Mouse (Mus musculus) heart, adult 2 months (tissue): ENCODE results near the gene Ephb1. TPM values are rescaled to one million over a fixed set of nuclear protein-coding genes. Genes with fewer than 3 reads are reported as not detected.

Experiments
- DNase-seq, 2 experiments: peaks; one replicate each; pipeline ENCODE4 v3.0.0; 2021
- H3K27ac ChIP-seq: fragments of 200-600 bp; 2 replicates; pipeline ENCODE4 v1.8.1; 2022
- H3K27me3 ChIP-seq: fragments of 200-500 bp; 2 replicates; pipeline ENCODE4 v1.6.1; 2012; ENCODE audit warnings: mild to moderate bottlenecking, low read length, inconsistent platforms, mixed read lengths; ENCODE audit not compliant: control insufficient read depth, insufficient read depth
- H3K36me3 ChIP-seq: fragments of 200-500 bp; 2 replicates; pipeline ENCODE4 v1.6.1; 2012; ENCODE audit warnings: low read length, inconsistent platforms; ENCODE audit not compliant: control insufficient read depth, insufficient read depth
- H3K4me1 ChIP-seq: fragments of 200-500 bp; 2 replicates; pipeline ENCODE4 v1.6.1; 2011; ENCODE audit warnings: low read length; ENCODE audit not compliant: control insufficient read depth, insufficient read depth
- H3K4me3 ChIP-seq: fragments of 200-600 bp; 2 replicates; pipeline ENCODE4 v1.8.1; 2022
- H3K79me2 ChIP-seq: fragments of 200-500 bp; replicated peaks from 2 replicates; pipeline ENCODE4 v1.6.1; 2012; ENCODE audit warnings: mild to moderate bottlenecking, inconsistent platforms, low read length, moderate library complexity, mixed read lengths; ENCODE audit not compliant: control insufficient read depth, insufficient read depth
- H3K9ac ChIP-seq: fragments of 200-500 bp; 2 replicates; pipeline ENCODE4 v1.6.1; 2012; ENCODE audit warnings: low read depth, mild to moderate bottlenecking, control low read depth, inconsistent platforms, low read length, mixed read lengths
- CTCF ChIP-seq: fragments of 200-600 bp; IDR thresholded peaks from 2 replicates; pipeline ENCODE4 v1.8.1; 2022; ENCODE audit warnings: antibody characterized with exemption, mild to moderate bottlenecking, moderate library complexity
- EP300 ChIP-seq: fragments of 200-500 bp; IDR thresholded peaks from 2 replicates; pipeline ENCODE4 v1.6.1; 2011; ENCODE audit warnings: low read depth, low read length, control low read depth; ENCODE audit not compliant: insufficient read depth
- POLR2A ChIP-seq: fragments of 200-500 bp; IDR thresholded peaks from 2 replicates; pipeline ENCODE4 v1.6.1; 2011; ENCODE audit warnings: mild to moderate bottlenecking, low read depth, low read length, control low read depth; ENCODE audit not compliant: insufficient read depth
- WGBS: fragments of 180-500 bp; shearing (Covaris S2); methylation state at CpG from one replicate; pipeline ENCODE4 v1.1.7; 2018; 5-methylcytosine and 5-hydroxymethylcytosine counted together
- intact Hi-C: fragments of 180-260 bp; cut with DNase I; formaldehyde crosslinking; loops from one replicate; pipeline ENCODE4 v1.15.1; 2025
- polyA plus RNA-seq: library from polyadenylated mRNA; depleted of rRNA; stranded (reverse); fragments of >200 nt; gene quantifications from 2 replicates; pipeline ENCODE4 v1.2.3, GENCODE M21; 2012
- total RNA-seq, 2 experiments: library from RNA; stranded (reverse); gene quantifications; 2 replicates each; pipeline ENCODE4 v1.2.3; 2021

Gene Ephb1
- total and polyA plus RNA-seq, 3 experiments, result 3.1 to 23.3 (median 21.2) TPM

DNA sequence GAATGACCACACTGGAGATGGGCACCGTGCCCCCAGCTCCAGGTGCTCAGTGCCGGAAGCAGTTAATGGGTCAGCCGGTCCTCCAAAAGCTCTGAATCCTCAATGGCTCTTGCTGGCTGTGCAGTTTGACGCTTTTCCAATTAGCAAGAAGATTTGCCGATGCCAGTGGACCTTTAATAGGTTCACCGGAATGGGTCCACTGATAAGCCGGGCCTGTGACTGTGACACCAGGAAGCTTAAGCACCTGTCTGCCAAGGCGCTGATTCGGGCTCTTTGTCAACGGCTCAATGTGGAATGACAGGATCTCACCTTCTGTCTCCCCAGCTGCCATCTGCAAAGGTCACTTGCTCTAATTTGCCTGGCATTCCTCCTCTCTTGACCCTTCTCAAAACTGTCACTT is 239.2 kb downstream of the Ephb1 start:
- H3K36me3 ChIP-seq, result no peaks in the 10 kb centered on the region
- peak in 1 of 2 experiments; percentile 5 for DNase-seq
- no peak overlapping the region for H3K9ac ChIP-seq
- H3K4me1 ChIP-seq, result no peaks in the 10 kb centered on the region
- no peak overlapping the region for H3K4me3 ChIP-seq
- TF ChIP-seq POLR2A, result no peak
- TF ChIP-seq CTCF, result no peak
- no peak for TF ChIP-seq EP300
- intact Hi-C loops, result no loop called here
- H3K79me2 ChIP-seq, result no peaks in the 10 kb centered on the region
- H3K27me3 ChIP-seq, result no peaks in the 10 kb centered on the region
- H3K27ac ChIP-seq, result no peak overlapping the region
- 79% methylated on average over 10 of the region's 10 CpGs for WGBS

DNA sequence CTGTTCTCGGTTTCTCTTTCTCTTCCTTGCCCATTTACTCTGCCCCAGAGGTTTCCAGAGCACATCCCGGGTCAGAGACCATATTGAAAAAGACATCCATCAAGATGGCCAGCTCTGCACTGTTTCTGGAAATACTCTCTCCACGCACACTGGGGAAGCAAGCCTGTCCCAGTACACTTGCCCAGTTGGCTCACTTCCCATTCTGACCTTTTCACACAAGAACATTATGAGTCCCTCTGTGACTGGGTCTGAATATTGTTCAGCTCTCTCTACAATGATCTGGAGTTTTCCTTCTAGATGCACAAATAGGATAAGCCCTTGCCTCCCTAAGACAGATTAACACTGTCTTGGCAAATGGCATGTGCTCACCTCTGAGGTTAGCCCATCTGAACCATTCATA is 243.0 kb downstream of the Ephb1 start:
- TF ChIP-seq EP300, result no peak
- no peak for TF ChIP-seq CTCF
- Histone ChIP-seq H3K27me3 (no peaks in the 10 kb centered on the region), H3K79me2 (no peaks in the 10 kb centered on the region), H3K27ac (no peak overlapping the region), H3K4me1 (no peaks in the 10 kb centered on the region), H3K36me3 (no peaks in the 10 kb centered on the region), H3K9ac (no peak overlapping the region), H3K4me3 (no peak overlapping the region)
- DNase-seq, result no peak
- 55% methylated on average over 3 of the region's 3 CpGs for WGBS
- intact Hi-C loops, result no loop called here

DNA sequence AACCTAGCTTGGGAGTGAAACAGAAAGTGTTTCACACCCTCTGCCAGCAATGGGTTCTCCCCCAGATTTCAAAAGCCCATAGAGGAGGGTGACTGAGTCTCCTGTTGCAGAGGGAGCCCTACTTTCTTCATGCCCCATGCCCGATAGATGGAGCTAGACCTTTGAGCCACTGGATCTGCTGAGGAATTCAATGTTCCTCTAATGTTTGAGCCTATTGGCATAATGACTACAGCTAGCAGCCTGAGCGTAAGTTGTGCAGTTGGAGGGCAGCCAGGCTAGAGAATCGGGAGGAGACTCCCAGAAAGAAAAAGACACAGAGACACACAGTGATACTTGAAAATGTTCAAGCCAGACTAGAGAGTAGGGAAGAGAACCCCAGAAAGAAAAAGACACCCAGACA is 246.5 kb downstream of the Ephb1 start:
- Histone ChIP-seq H3K4me3 (no peak overlapping the region), H3K36me3 (no peaks in the 10 kb centered on the region), H3K27ac (no peak overlapping the region), H3K27me3 (no peaks in the 10 kb centered on the region), H3K9ac (no peak overlapping the region), H3K79me2 (no peaks in the 10 kb centered on the region), H3K4me1 (no peaks in the 10 kb centered on the region)
- no peak for TF ChIP-seq EP300
- no peak for TF ChIP-seq POLR2A
- TF ChIP-seq CTCF, result no peak
- WGBS, result 59% methylated on average over 3 of the region's 3 CpGs
- DNase-seq, result peak in 1 of 2 experiments; percentile 6
- intact Hi-C loops, result loop anchor here (10.0 kb wide), 1 partner anchor 247 kb away; the partner anchor contains the start of gene Ephb1

DNA sequence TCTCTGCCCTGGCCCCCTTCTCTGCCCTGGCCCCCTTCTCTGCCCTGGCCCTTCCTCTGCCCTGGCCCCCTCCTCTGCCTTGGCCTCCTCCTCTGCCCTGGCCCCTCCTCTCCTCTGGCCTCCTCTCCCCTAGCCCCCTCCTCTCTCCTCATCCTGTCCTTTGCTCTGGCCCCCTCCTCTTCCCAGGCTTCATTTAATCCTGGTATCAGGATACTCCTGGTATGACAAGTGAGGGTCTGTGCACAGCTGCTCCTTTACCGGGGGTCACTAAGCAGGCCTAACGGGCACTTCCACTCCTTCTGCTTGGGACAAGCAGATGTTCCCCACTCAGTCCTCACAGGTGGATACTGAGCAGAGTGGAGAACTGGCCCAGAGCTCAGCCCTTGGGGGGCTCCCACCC is 247.3 kb downstream of the Ephb1 start:
- Histone ChIP-seq H3K79me2 (no peaks in the 10 kb centered on the region), H3K27ac (no peak overlapping the region), H3K27me3 (no peaks in the 10 kb centered on the region), H3K9ac (no peak overlapping the region), H3K36me3 (no peaks in the 10 kb centered on the region), H3K4me3 (no peak overlapping the region), H3K4me1 (no peaks in the 10 kb centered on the region)
- intact Hi-C loops, result loop anchor here (10.0 kb wide), 1 partner anchor 248 kb away; the partner anchor contains the start of gene Ephb1
- 61% methylated on average over 2 of the region's 2 CpGs for WGBS
- TF ChIP-seq CTCF (no peak), POLR2A (no peak), EP300 (no peak)
- DNase-seq, result no peak

DNA sequence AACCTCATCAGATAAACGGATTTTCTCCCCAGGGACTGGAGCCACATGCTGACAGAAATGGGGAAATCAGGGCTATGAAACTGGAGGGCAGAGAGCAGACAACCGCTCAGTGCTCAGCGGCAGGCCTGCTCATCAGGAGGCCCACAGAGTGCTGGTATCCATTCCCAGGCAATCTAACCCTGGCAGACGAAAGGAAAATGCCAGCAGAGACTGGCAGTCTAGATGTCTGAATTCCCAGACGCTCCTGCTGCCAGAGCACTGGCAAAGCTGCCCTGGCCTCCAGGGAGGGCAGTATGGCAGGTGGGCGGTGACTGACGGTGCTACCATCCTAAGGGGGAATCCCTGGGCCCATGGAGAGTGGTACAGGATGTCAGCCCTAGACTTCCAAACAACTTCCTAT is 257.7 kb downstream of the Ephb1 start:
- Histone ChIP-seq H3K36me3 (no peaks in the 10 kb centered on the region), H3K27me3 (no peaks in the 10 kb centered on the region), H3K4me1 (no peaks in the 10 kb centered on the region), H3K9ac (no peak overlapping the region), H3K27ac (no peak overlapping the region), H3K79me2 (no peaks in the 10 kb centered on the region), H3K4me3 (no peak overlapping the region)
- intact Hi-C loops, result no loop called here
- TF ChIP-seq EP300 (no peak), CTCF (no peak), POLR2A (no peak)
- 33% methylated on average over 7 of the region's 7 CpGs for WGBS
- DNase-seq, result no peak

DNA sequence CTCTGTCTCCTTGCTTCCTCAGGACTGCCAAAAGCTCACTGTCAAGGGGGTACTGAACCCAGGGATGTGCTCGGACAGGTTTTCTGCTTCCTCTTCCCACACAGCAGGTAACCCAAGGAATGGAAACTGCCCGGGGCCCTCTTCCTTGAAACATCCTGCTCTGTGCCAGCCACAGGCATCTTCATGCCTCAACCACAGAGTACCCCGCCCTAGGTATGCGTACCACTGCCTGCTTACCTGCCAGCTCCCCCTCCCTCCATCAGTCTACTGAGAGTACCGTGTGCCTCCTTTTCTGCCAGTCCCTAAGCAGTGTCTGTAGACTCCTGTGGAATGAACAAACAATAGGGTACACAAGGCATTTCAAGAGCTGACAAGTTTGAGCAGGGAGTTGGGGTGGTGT is 265.9 kb downstream of the Ephb1 start:
- intact Hi-C loops, result no loop called here
- no peak overlapping the region for H3K9ac ChIP-seq
- H3K4me3 ChIP-seq, result no peak overlapping the region
- H3K36me3 ChIP-seq, result no peaks in the 10 kb centered on the region
- DNase-seq, result no peak
- no peak overlapping the region for H3K27ac ChIP-seq
- TF ChIP-seq POLR2A, result no peak
- TF ChIP-seq CTCF, result no peak
- no peak for TF ChIP-seq EP300
- H3K4me1 ChIP-seq, result no peaks in the 10 kb centered on the region
- H3K27me3 ChIP-seq, result no peaks in the 10 kb centered on the region
- H3K79me2 ChIP-seq, result no peaks in the 10 kb centered on the region
- WGBS, result 74% methylated on average over 5 of the region's 5 CpGs
